11 mouse cellular contexts compared by ENCODE assay signal in the genomic region with DNA sequence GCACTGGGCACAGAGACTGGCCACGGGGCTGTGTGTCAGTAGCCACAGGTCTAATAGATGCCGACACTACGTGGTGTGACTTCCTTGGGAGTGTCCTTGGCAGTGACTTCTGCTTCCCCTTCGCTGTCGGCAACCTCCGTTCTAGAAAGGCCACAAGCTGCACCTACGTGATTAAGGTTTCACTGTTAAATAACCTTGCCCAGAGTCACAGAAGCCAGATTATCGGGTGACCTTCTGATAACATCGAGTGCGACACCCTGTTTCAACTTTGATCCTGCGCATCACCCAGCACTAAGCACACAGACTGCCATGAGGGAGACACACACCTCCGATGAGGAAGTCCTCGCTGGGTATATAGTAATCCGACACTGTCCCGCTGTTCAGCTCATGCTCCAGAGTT. TPM values are rescaled to one million over a fixed set of nuclear protein-coding genes. Genes with fewer than 3 reads are reported as not detected.
DNase-seq lines count a peak whose midpoint lies in the region; ATAC-seq and TF ChIP-seq lines count a peak whose summit lies in the region.
"Had no signal": no experiment of that assay in that cellular context is flagged by ENCODE, and none has a peak within 500 bp of the region (broad histone marks: within the 10 kb centered on the region; RNA-seq: fewer than 3 reads in every experiment).

No protein-coding gene starts in this region.

- 40% methylated on average over 15 of the region's 15 CpGs for WGBS in stomach, postnatal 0 days

- peak; percentile 71 for ATAC-seq in common myeloid progenitor, adult 5-6 weeks (replicated peaks; ENCODE audit: low read depth, poor library complexity, severe bottlenecking)
- peak; percentile 92 for ATAC-seq in megakaryocyte, adult 5-6 weeks (ENCODE audit: poor library complexity, severe bottlenecking)
- ATAC-seq in stomach, postnatal 0 days (ENCODE audit: low FRiP score, low TSS enrichment), result peak; percentile 59

- TF ChIP-seq CTCF in stomach, postnatal 0 days (IDR thresholded peaks at IDR 0.05; ENCODE audit: low read depth), result no peak

- no peaks in the 10 kb centered on the region for H3K36me3 ChIP-seq in stomach, postnatal 0 days (ENCODE audit: control insufficient read depth, insufficient read depth, low read length)
- H3K36me3 ChIP-seq: hindbrain, embryonic 12.5 days had no signal

- peak; percentile 53 for DNase-seq in lung, postnatal 36 days
- DNase-seq in lung, postnatal 25 days (ENCODE audit: low spot score), result no peak
- peak; percentile 39 for DNase-seq in stomach, postnatal 0 days (ENCODE audit: low spot score)
- DNase-seq in layer of hippocampus, adult 11-12 months (ENCODE audit: low spot score), result no peak
- no peak for DNase-seq in kidney, adult 9 months
- DNase-seq: kidney, postnatal 4 days; right cerebral cortex, postnatal 25 days had no signal

- no peak overlapping the region for H3K27ac ChIP-seq in stomach, postnatal 0 days (replicated peaks)
- H3K27ac ChIP-seq: hindbrain, embryonic 12.5 days had no signal

- no peaks in the 10 kb centered on the region for H3K9me3 ChIP-seq in stomach, postnatal 0 days (ENCODE audit: control insufficient read depth, low read length)
- H3K9me3 ChIP-seq: hindbrain, embryonic 12.5 days had no signal

- H3K4me1 ChIP-seq in stomach, postnatal 0 days (replicated peaks; ENCODE audit: control insufficient read depth, insufficient read depth), result peaks cover 5% of the 10 kb centered on the region; the same call in 1 of the 2 replicates

- no peak overlapping the region for H3K4me2 ChIP-seq in stomach, postnatal 0 days (replicated peaks; ENCODE audit: low read depth)
- H3K4me2 ChIP-seq: hindbrain, embryonic 12.5 days; midbrain, embryonic 11.5 days had no signal

- no peak for TF ChIP-seq EP300 in stomach, postnatal 0 days (optimal IDR thresholded peaks at IDR 0.05)

- H3K4me3 ChIP-seq in stomach, postnatal 0 days (ENCODE audit: low read depth, low read length), result no peak overlapping the region
- H3K4me3 ChIP-seq: hindbrain, embryonic 12.5 days had no signal

- H3K9ac ChIP-seq in stomach, postnatal 0 days (ENCODE audit: low read length), result 0 out of 2 replicates have a peak overlapping the region, but pooled peaks have one; percentile 18
- H3K9ac ChIP-seq: hindbrain, embryonic 12.5 days had no signal

- no peaks in the 10 kb centered on the region for H3K27me3 ChIP-seq in stomach, postnatal 0 days (ENCODE audit: control insufficient read depth, insufficient read depth, low read length)
- H3K27me3 ChIP-seq: hindbrain, embryonic 12.5 days had no signal

RNA-seq across cellular contexts. Expression of a gene that starts 9.8 kb away (rescaled TPM):
- 0.27 and 0.87 TPM in 2 replicates for total RNA-seq in common myeloid progenitor, adult 5-6 weeks (2017)
- total RNA-seq in megakaryocyte, adult 5-6 weeks (2015), result 6.4 and 9.0 TPM in 2 replicates
- total RNA-seq in megakaryocyte, adult 5-6 weeks (2017), result 3.9 and 4.7 TPM in 2 replicates
- 11.3 and 12.1 TPM in 2 replicates for polyA plus RNA-seq in stomach, postnatal 0 days (2015; fragmentation: Nextera tagmentation; extraction: Ambion mirVana)

RNA-seq across cellular contexts. Expression of a gene that starts 13.8 kb away (rescaled TPM):
- total RNA-seq in common myeloid progenitor, adult 5-6 weeks (2017), result 79.1 and 95.3 TPM in 2 replicates
- total RNA-seq in megakaryocyte, adult 5-6 weeks (2015), result 112 and 121 TPM in 2 replicates
- total RNA-seq in megakaryocyte, adult 5-6 weeks (2017), result 112 and 118 TPM in 2 replicates
- polyA plus RNA-seq in stomach, postnatal 0 days (2015; fragmentation: Nextera tagmentation; extraction: Ambion mirVana), result 84.5 and 98.2 TPM in 2 replicates

RNA-seq across cellular contexts. Expression of a gene that starts 31.8 kb away (rescaled TPM):
- 0.97 and 2.4 TPM in 2 replicates for total RNA-seq in common myeloid progenitor, adult 5-6 weeks (2017)
- total RNA-seq in megakaryocyte, adult 5-6 weeks (2015), result 0.41 and 1.2 TPM in 2 replicates
- total RNA-seq in megakaryocyte, adult 5-6 weeks (2017), result 0.20 and 0.22 TPM in 2 replicates
- polyA plus RNA-seq in stomach, postnatal 0 days (2015; fragmentation: Nextera tagmentation; extraction: Ambion mirVana), result 20.7 and 21.2 TPM in 2 replicates

RNA-seq across cellular contexts. Expression of a gene that starts 44.0 kb away (rescaled TPM):
- total RNA-seq in common myeloid progenitor, adult 5-6 weeks (2017), result 198 and 209 TPM in 2 replicates
- total RNA-seq in megakaryocyte, adult 5-6 weeks (2015), result 116 and 130 TPM in 2 replicates
- 122 and 162 TPM in 2 replicates for total RNA-seq in megakaryocyte, adult 5-6 weeks (2017)
- polyA plus RNA-seq in stomach, postnatal 0 days (2015; fragmentation: Nextera tagmentation; extraction: Ambion mirVana), result 91.5 and 97.1 TPM in 2 replicates

Comparison
In these comparisons a context has a peak if more than half of its experiments do, and no peak if none do; other contexts are left out.
1. DNase-seq: peak in lung, postnatal 36 days (single experiment) and stomach, postnatal 0 days (single experiment); none in lung, postnatal 25 days (single experiment), layer of hippocampus, adult 11-12 months (single experiment) and kidney, adult 9 months (single experiment).
2. Peak in every context shown above with its lines, with median percentiles within 50 percentile points of each other: ATAC-seq.